Mouse (Mus musculus) ES-E14 (cell line): ENCODE data around the gene Adam23. TPM values are rescaled to one million over a fixed set of nuclear protein-coding genes. Genes with fewer than 3 reads are reported as not detected.

Experiments
- DNase-seq: peaks from one replicate; pipeline ENCODE4 v3.0.0-alpha.2; 2013; ENCODE audit warnings: low read depth, low spot score
- H3K27ac ChIP-seq: 2 replicates; pipeline ENCODE4 v1.5.1; 2012; ENCODE audit warnings: low read depth, mild to moderate bottlenecking, low read length, moderate library complexity, mixed read lengths; ENCODE audit not compliant: poor library complexity, insufficient read depth, severe bottlenecking
- H3K36me3 ChIP-seq: 2 replicates; pipeline ENCODE4 v1.6.1; 2012; ENCODE audit warnings: mild to moderate bottlenecking, low read length, moderate library complexity, mixed read lengths; ENCODE audit not compliant: control insufficient read depth, poor library complexity, insufficient read depth, severe bottlenecking
- H3K4me1 ChIP-seq, 2 experiments: fragments of 150-350 bp in 1 of 2; sonication (generic) in 1 of 2; 2 replicates each; pipeline ENCODE4 v1.6.1; 2012; ENCODE audit warnings: low read length in 2 of 2, mild to moderate bottlenecking in 1 of 2, mixed read lengths in 1 of 2; ENCODE audit not compliant: control insufficient read depth in 2 of 2, insufficient read depth in 2 of 2, poor library complexity in 1 of 2
- H3K4me3 ChIP-seq, 2 experiments: fragments of 150-350 bp in 1 of 2; sonication (generic) in 1 of 2; 2 replicates each; pipeline ENCODE4 v1.5.1; 2012; ENCODE audit warnings: low read length in 2 of 2, low read depth in 1 of 2, mild to moderate bottlenecking in 1 of 2, mixed read lengths in 1 of 2; ENCODE audit not compliant: insufficient read depth in 1 of 2, poor library complexity in 1 of 2, severe bottlenecking in 1 of 2
- H3K9ac ChIP-seq: 2 replicates; pipeline ENCODE4 v1.6.1; 2012; ENCODE audit warnings: low read depth, mild to moderate bottlenecking, low read length, mixed read lengths; ENCODE audit not compliant: poor library complexity, insufficient read depth, severe bottlenecking
- H3K9me3 ChIP-seq: fragments of 150-350 bp; sonication (generic); 2 replicates; pipeline ENCODE4 v1.6.1; 2012; ENCODE audit warnings: low read depth, mild to moderate bottlenecking, low read length; ENCODE audit not compliant: control insufficient read depth, insufficient read depth
- CHD2 ChIP-seq: IDR thresholded peaks from 2 replicates; pipeline ENCODE4 v1.6.1; 2014; ENCODE audit warnings: mild to moderate bottlenecking, low read depth, low read length, inconsistent platforms
- HCFC1 ChIP-seq: IDR thresholded peaks from 2 replicates; pipeline ENCODE4 v1.6.1; 2012; ENCODE audit warnings: low read length, inconsistent platforms, borderline replicate concordance; ENCODE audit not compliant: insufficient read depth
- MAFK ChIP-seq: IDR thresholded peaks from 2 replicates; pipeline ENCODE4 v1.6.1; 2014; ENCODE audit warnings: mild to moderate bottlenecking, low read depth, low read length, inconsistent platforms; ENCODE audit not compliant: insufficient read depth
- ZC3H11A ChIP-seq: IDR thresholded peaks from 2 replicates; pipeline ENCODE4 v1.6.1; 2012; ENCODE audit warnings: low read depth, mild to moderate bottlenecking, inconsistent platforms, low read length, borderline replicate concordance
- ZNF384 ChIP-seq: IDR thresholded peaks from 2 replicates; pipeline ENCODE4 v1.6.1; 2012; ENCODE audit warnings: low read depth, low read length, inconsistent platforms
- in situ Hi-C, 2 experiments: fragments of 600-800 bp; cut with MboI; formaldehyde crosslinking; loops; one replicate each; pipeline ENCODE4 v1.15.1; 2025; ENCODE audit warnings: low sequenced_read_pairs in 2 of 2, inconsistent platforms in 1 of 2; ENCODE audit not compliant: unreplicated experiment in 2 of 2
- total RNA-seq: library from RNA; depleted of rRNA; stranded (reverse); fragments of 300-350 nt; gene quantifications from 2 replicates; pipeline ENCODE4 v1.2.3, GENCODE M21; 2012

The Adam23 gene
- total RNA-seq, 1 experiment: 119 TPM

DNA sequence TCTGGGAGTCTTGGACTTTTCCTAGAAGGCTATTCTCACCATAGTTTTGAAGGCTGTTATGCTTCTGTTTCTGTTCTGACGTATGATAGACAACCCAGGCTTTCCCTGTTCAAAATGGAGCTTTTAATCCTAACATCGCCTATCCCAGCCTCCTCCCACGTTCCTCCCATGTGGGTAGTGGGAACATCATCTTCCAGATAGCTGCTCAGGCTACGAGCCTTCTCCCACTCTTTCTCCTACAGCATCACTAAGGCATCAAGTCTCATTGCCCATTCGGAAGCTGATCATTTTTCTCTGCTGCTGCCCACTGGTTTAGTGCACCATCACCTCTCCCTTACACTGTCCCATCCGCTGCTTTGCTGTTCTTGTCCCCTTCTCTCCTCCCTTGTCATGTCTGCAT lies 14.2 kb downstream of the Adam23 start:
- H3K4me1 ChIP-seq: peaks cover 2 to 6% of the 10 kb centered on the region in 2 experiments; a peak in 3 of 4 replicates
- no peak for DNase-seq
- in situ Hi-C loops: no loop called here
- no peak overlapping the region for H3K9ac ChIP-seq
- H3K9me3 ChIP-seq: no peaks in the 10 kb centered on the region
- no peak overlapping the region for H3K4me3 ChIP-seq
- TF ChIP-seq ZNF384 (no peak), MAFK (no peak), HCFC1 (no peak), CHD2 (no peak), ZC3H11A (no peak)
- H3K27ac ChIP-seq: no peak overlapping the region
- H3K36me3 ChIP-seq: peaks cover 36% of the 10 kb centered on the region

DNA sequence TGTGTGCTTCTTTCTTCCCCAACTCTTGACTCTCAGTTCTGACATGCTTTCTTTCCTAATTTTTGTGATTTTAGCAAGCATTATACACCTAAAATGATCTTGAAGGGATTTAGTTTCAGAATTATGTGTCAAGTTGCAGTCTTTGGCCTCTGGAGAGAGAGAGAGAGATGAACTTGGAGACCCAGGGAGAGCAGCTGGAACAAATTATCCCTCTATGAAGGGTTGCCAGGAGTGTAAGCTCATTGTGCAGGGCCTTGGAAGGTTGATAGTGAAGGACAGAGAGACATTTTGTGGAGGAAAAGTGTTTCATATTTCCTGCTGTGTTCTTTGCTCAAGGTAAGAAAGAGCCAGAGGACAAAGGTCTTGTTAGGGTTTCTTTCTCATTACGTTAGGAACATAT lies 18.8 kb downstream of the Adam23 start:
- H3K9ac ChIP-seq: no peak overlapping the region
- in situ Hi-C loops: no loop called here
- no peaks in the 10 kb centered on the region; the same call in 1 of the 2 replicates for H3K9me3 ChIP-seq
- no peak overlapping the region for H3K27ac ChIP-seq
- no peak overlapping the region for H3K4me3 ChIP-seq
- H3K4me1 ChIP-seq: peaks cover 0 to 7% of the 10 kb centered on the region in 2 experiments; a peak in 2 of 4 replicates
- H3K36me3 ChIP-seq: peaks cover 33% of the 10 kb centered on the region
- no peak for DNase-seq
- TF ChIP-seq ZNF384: no peak
- TF ChIP-seq CHD2: no peak

DNA sequence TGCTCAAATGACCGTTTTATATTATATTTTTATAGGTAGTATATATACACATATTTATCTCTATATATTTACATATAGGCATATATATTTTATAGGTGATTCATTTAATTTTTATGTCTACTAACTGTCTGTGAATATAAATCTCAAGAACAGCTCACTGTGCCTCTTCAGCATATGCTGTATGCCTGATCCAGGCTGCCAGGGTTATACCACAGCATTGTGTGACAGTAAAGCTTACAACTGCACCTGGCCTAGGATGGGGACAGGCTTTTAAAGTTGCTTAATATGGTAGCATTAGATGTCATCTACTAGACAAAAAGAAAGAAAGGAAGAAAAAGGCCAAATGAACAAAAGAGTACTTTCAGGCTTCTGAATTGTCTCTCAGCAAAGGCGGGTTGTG lies 27.6 kb downstream of the Adam23 start:
- no peak overlapping the region for H3K4me3 ChIP-seq
- DNase-seq: no peak
- H3K27ac ChIP-seq: no peak overlapping the region
- H3K36me3 ChIP-seq: peaks cover 28% of the 10 kb centered on the region
- no peak overlapping the region for H3K9ac ChIP-seq
- peaks cover 0 to 4% of the 10 kb centered on the region in 2 experiments; a peak in 2 of 4 replicates for H3K4me1 ChIP-seq
- H3K9me3 ChIP-seq: no peaks in the 10 kb centered on the region
- in situ Hi-C loops: no loop called here
- no peak for TF ChIP-seq CHD2
- no peak for TF ChIP-seq MAFK
- TF ChIP-seq ZC3H11A: no peak
- TF ChIP-seq HCFC1: no peak
- no peak for TF ChIP-seq ZNF384

DNA sequence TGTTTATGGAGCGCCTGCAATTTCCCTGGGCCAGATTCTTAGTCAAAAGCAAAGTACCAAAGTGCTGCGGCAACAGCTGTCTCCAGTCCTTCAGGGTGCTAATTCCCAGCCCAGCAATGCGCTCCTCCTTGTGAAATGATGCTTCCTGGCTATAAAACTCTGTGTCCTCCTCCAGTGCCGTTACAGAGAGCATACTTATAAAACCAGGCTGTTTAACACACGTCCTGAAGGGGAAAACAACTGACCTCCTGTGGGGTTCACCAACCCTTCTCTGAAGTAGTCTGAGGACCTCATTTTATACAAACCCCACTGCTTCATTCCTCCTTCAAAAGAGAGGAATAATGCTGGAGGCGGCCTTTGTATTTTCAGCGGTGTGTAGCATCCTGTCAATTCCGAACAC lies 28.0 kb downstream of the Adam23 start:
- in situ Hi-C loops: no loop called here
- H3K27ac ChIP-seq: no peak overlapping the region

DNA sequence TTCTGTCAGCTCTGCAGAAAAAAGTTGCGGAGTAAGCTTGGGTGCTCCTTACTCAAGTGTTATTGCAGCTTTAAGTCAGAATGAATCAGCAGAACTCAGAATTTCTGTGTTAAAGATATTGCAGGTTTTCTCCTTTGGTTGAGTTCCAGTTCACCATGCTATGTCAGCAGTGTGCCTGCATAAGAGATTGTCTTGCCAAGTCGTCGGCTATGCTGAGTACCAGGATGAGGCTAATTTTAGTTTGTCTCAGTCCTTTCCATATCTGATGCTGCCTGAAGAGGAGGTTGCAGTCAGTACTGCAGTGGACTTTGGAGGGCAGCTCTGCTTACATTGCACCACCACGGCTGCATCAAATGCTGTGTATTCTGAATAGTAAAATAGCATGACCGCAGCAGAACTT lies 33.3 kb downstream of the Adam23 start:
- H3K4me1 ChIP-seq: peaks cover 0 to 2% of the 10 kb centered on the region in 2 experiments; a peak in 1 of 4 replicates
- no peak overlapping the region for H3K4me3 ChIP-seq
- no peak for DNase-seq
- in situ Hi-C loops: no loop called here
- no peak overlapping the region for H3K27ac ChIP-seq
- peaks cover 31% of the 10 kb centered on the region for H3K36me3 ChIP-seq
- H3K9ac ChIP-seq: no peak overlapping the region
- no peaks in the 10 kb centered on the region for H3K9me3 ChIP-seq
- no peak for TF ChIP-seq CHD2
- TF ChIP-seq HCFC1: no peak
- no peak for TF ChIP-seq ZNF384
- no peak for TF ChIP-seq MAFK
- TF ChIP-seq ZC3H11A: no peak

More for the DNA sequence above, 28.0 kb downstream of the Adam23 start:
- Histone ChIP-seq H3K36me3 (peaks cover 25% of the 10 kb centered on the region), H3K4me1 (peaks cover 0 to 4% of the 10 kb centered on the region in 2 experiments; a peak in 2 of 4 replicates), H3K4me3 (no peak overlapping the region), H3K9ac (no peak overlapping the region), H3K9me3 (no peaks in the 10 kb centered on the region)
- DNase-seq: no peak
- no peak for TF ChIP-seq ZNF384
- TF ChIP-seq ZC3H11A: no peak
- TF ChIP-seq HCFC1: no peak
- TF ChIP-seq CHD2: no peak
- TF ChIP-seq MAFK: no peak
